In genomic region chr11:5100801-5101200, GRCm38 (mm10) we compare ENCODE assay signal across 8 mouse cellular contexts. TPM values are rescaled to one million over a fixed set of nuclear protein-coding genes. Genes with fewer than 3 reads are reported as not detected.
DNase-seq lines count a peak whose midpoint lies in the region; ATAC-seq and TF ChIP-seq lines count a peak whose summit lies in the region.

No protein-coding gene starts in this region.

- ATAC-seq in cerebellum, adult (ENCODE audit: insufficient number of reproducible peaks, low FRiP score, low TSS enrichment), result no peak
- no peak for ATAC-seq in neural tube, embryonic 11.5 days (ENCODE audit: insufficient read depth, low FRiP score, low TSS enrichment)
- no peak for ATAC-seq in liver, embryonic 12.5 days
- ATAC-seq in activated CD4-positive, CD25-positive, alpha-beta regulatory T cell, adult 4 months, result no peak

- DNase-seq in cerebellum, adult 9-11 months, result peak; percentile 52
- DNase-seq in neural tube, embryonic 11.5 days (ENCODE audit: low spot score), result no peak
- DNase-seq in neural tube, embryonic 10.5 days (ENCODE audit: extremely low spot score, low spot score), result no peak
- DNase-seq in cerebellum, adult 2 months, result no peak
- no peak for DNase-seq in right cerebral cortex, adult 2 months (ENCODE audit: low spot score in 2 of 2)

- no peaks in the 10 kb centered on the region; the same call in 1 of the 2 replicates for H3K36me3 ChIP-seq in neural tube, embryonic 11.5 days (ENCODE audit: control insufficient read depth, insufficient read depth, low read length)
- H3K36me3 ChIP-seq in liver, embryonic 12.5 days, result peaks cover 47% of the 10 kb centered on the region

- no peak overlapping the region for H3K27ac ChIP-seq in neural tube, embryonic 11.5 days (ENCODE audit: low read depth, low read length)
- peak overlapping the region; percentile 15; the same call in 1 of the 2 replicates for H3K27ac ChIP-seq in liver, embryonic 12.5 days
- H3K27ac ChIP-seq in cerebellum, adult 2 months (ENCODE audit: insufficient read depth, low read length), result no peak overlapping the region

- TF ChIP-seq CTCF in cerebellum, adult 2 months (IDR thresholded peaks at IDR 0.05; ENCODE audit: borderline replicate concordance, insufficient read depth, low read depth, low read length), result no peak

- no peak overlapping the region for H3K4me2 ChIP-seq in neural tube, embryonic 11.5 days (ENCODE audit: low read depth)
- peak overlapping the region; percentile 81 for H3K4me2 ChIP-seq in liver, embryonic 12.5 days

- TF ChIP-seq POLR2A in cerebellum, adult 2 months (IDR thresholded peaks at IDR 0.05; ENCODE audit: borderline replicate concordance, insufficient read depth, low read length), result no peak

- H3K9ac ChIP-seq in neural tube, embryonic 11.5 days (ENCODE audit: low read length), result no peak overlapping the region
- peak overlapping the region; percentile 100; the same call in 1 of the 2 replicates for H3K9ac ChIP-seq in liver, embryonic 12.5 days

- H3K4me1 ChIP-seq in neural tube, embryonic 11.5 days (ENCODE audit: control insufficient read depth, insufficient read depth, low read length), result peaks cover 9% of the 10 kb centered on the region
- H3K4me1 ChIP-seq in liver, embryonic 12.5 days, result peaks cover 52% of the 10 kb centered on the region
- peaks cover 9% of the 10 kb centered on the region for H3K4me1 ChIP-seq in cerebellum, adult 2 months (ENCODE audit: control insufficient read depth, insufficient read depth, low read length)

- H3K27me3 ChIP-seq in neural tube, embryonic 11.5 days (ENCODE audit: control insufficient read depth, insufficient read depth, low read length), result no peaks in the 10 kb centered on the region
- no peaks in the 10 kb centered on the region for H3K27me3 ChIP-seq in liver, embryonic 12.5 days (replicated peaks)
- no peaks in the 10 kb centered on the region for H3K27me3 ChIP-seq in cerebellum, adult 2 months (ENCODE audit: control insufficient read depth, insufficient read depth, low read length)

- H3K9me3 ChIP-seq in neural tube, embryonic 11.5 days (ENCODE audit: control insufficient read depth, low read length), result no peaks in the 10 kb centered on the region
- no peaks in the 10 kb centered on the region for H3K9me3 ChIP-seq in liver, embryonic 12.5 days (replicated peaks)

- 49% methylated on average over 5 of the region's 5 CpGs for WGBS in neural tube, embryonic 11.5 days
- WGBS in liver, embryonic 12.5 days (ENCODE audit: insufficient replicate concordance), result 70% methylated on average over 5 of the region's 5 CpGs
- WGBS in cerebellum, adult 2 months, result 40% methylated on average over 5 of the region's 5 CpGs

- H3K4me3 ChIP-seq in neural tube, embryonic 11.5 days (ENCODE audit: low read depth, low read length), result peak overlapping the region; percentile 90; the same call in 1 of the 2 replicates
- peak overlapping the region; percentile 100; the same call in 1 of the 2 replicates for H3K4me3 ChIP-seq in liver, embryonic 12.5 days
- H3K4me3 ChIP-seq in cerebellum, adult 2 months (replicated peaks; ENCODE audit: insufficient read depth, low read depth, low read length), result no peak overlapping the region

RNA-seq across cellular contexts. Expression of gene Ewsr1, which starts 1.7 kb away (rescaled TPM):
- 449 and 456 TPM in 2 replicates for polyA plus RNA-seq in neural tube, embryonic 11.5 days (2014; fragmentation: Nextera tagmentation; extraction: Ambion mirVana)
- 432 and 434 TPM in 2 replicates for polyA plus RNA-seq in liver, embryonic 12.5 days (2016; fragmentation: Nextera tagmentation; extraction: Ambion mirVana)
- polyA plus RNA-seq in activated CD4-positive, CD25-positive, alpha-beta regulatory T cell, adult 4 months (2017; shearing (Covaris generic)), result 100 to 1,000 TPM; 143 to 144 TPM
- polyA plus RNA-seq in cerebellum, adult 2 months (2012; rRNA removed), result 412 and 449 TPM in 2 replicates

RNA-seq across cellular contexts. Expression of gene Rhbdd3, which starts 2.1 kb away (rescaled TPM):
- 21.4 and 23.8 TPM in 2 replicates for polyA plus RNA-seq in neural tube, embryonic 11.5 days (2014; fragmentation: Nextera tagmentation; extraction: Ambion mirVana)
- 19.0 and 22.9 TPM in 2 replicates for polyA plus RNA-seq in liver, embryonic 12.5 days (2016; fragmentation: Nextera tagmentation; extraction: Ambion mirVana)
- polyA plus RNA-seq in activated CD4-positive, CD25-positive, alpha-beta regulatory T cell, adult 4 months (2017; shearing (Covaris generic)), result 1 to 10 TPM; 5.6 to 5.9 TPM
- polyA plus RNA-seq in cerebellum, adult 2 months (2012; rRNA removed), result 27.6 and 29.5 TPM in 2 replicates

RNA-seq across cellular contexts. Expression of gene Gas2l1, which starts 35.7 kb away (rescaled TPM):
- polyA plus RNA-seq in neural tube, embryonic 11.5 days (2014; fragmentation: Nextera tagmentation; extraction: Ambion mirVana), result 32.1 and 32.9 TPM in 2 replicates
- polyA plus RNA-seq in liver, embryonic 12.5 days (2016; fragmentation: Nextera tagmentation; extraction: Ambion mirVana), result 35.2 and 37.5 TPM in 2 replicates
- polyA plus RNA-seq in activated CD4-positive, CD25-positive, alpha-beta regulatory T cell, adult 4 months (2017; shearing (Covaris generic)), result under 1 TPM; 0.37 to 0.38 TPM
- polyA plus RNA-seq in cerebellum, adult 2 months (2012; rRNA removed), result 52.2 and 57.4 TPM in 2 replicates

RNA-seq across cellular contexts. Expression of gene Rasl10a, which starts 42.9 kb away (rescaled TPM):
- polyA plus RNA-seq in neural tube, embryonic 11.5 days (2014; fragmentation: Nextera tagmentation; extraction: Ambion mirVana), result 0.66 and 0.74 TPM in 2 replicates
- polyA plus RNA-seq in liver, embryonic 12.5 days (2016; fragmentation: Nextera tagmentation; extraction: Ambion mirVana), result 0.77 and 1.1 TPM in 2 replicates
- polyA plus RNA-seq in activated CD4-positive, CD25-positive, alpha-beta regulatory T cell, adult 4 months (2017; shearing (Covaris generic)), result not detected
- 2.3 and 2.9 TPM in 2 replicates for polyA plus RNA-seq in cerebellum, adult 2 months (2012; rRNA removed)

RNA-seq across cellular contexts. Expression of gene Emid1, which starts 51.3 kb away (rescaled TPM):
- polyA plus RNA-seq in neural tube, embryonic 11.5 days (2014; fragmentation: Nextera tagmentation; extraction: Ambion mirVana), result 33.9 and 37.7 TPM in 2 replicates
- polyA plus RNA-seq in liver, embryonic 12.5 days (2016; fragmentation: Nextera tagmentation; extraction: Ambion mirVana), result 9.0 and 9.1 TPM in 2 replicates
- polyA plus RNA-seq in activated CD4-positive, CD25-positive, alpha-beta regulatory T cell, adult 4 months (2017; shearing (Covaris generic)), result not detected
- 13.3 and 18.7 TPM in 2 replicates for polyA plus RNA-seq in cerebellum, adult 2 months (2012; rRNA removed)

Comparison
In these comparisons a context has a peak if more than half of its experiments do, and no peak if none do; other contexts are left out.
1. RNA of gene Gas2l1, which starts 35.7 kb away (polyA plus RNA-seq): 52.2 to 57.4 TPM in cerebellum, adult 2 months, 35.2 to 37.5 TPM in liver, embryonic 12.5 days and 32.1 to 32.9 TPM in neural tube, embryonic 11.5 days; 0.37 to 0.38 TPM in activated CD4-positive, CD25-positive, alpha-beta regulatory T cell, adult 4 months; every median in the first group is over 10 times any median in the second.